Mouse (Mus musculus) kidney, adult 8-10 months (tissue): Measurements from ENCODE around the gene Rtn4ip1.
A peak's percentile ranks its signal among the peaks of the same experiment; 100 is the strongest.
"Not testable (repeated sequence)": the region's sequence is repeated elsewhere in the genome, so short reads cannot be mapped to it uniquely, and the experiment has no call there.

Experiments
- DNase-seq, 2 experiments: peaks; one replicate each; pipeline ENCODE4 v3.0.0; 2022

The Rtn4ip1 gene

GRCm38 (mm10) chr10:43901578-43902194 is at the start of gene Rtn4ip1, which contains the start of gene Qrsl1:
Gene Rtn4ip1, plus strand, starts transcription at chr10:43901807.
Gene Qrsl1, minus strand, starts transcription at chr10:43901745.
- DNase-seq = peak; percentile 94 to 95

GRCm38 (mm10) chr10:43851898-43852297 is 49.7 kb upstream of the Rtn4ip1 start:
- no peak for DNase-seq

GRCm38 (mm10) chr10:43855916-43856315 is 45.7 kb upstream of the Rtn4ip1 start:
- DNase-seq = no peak

DNA sequence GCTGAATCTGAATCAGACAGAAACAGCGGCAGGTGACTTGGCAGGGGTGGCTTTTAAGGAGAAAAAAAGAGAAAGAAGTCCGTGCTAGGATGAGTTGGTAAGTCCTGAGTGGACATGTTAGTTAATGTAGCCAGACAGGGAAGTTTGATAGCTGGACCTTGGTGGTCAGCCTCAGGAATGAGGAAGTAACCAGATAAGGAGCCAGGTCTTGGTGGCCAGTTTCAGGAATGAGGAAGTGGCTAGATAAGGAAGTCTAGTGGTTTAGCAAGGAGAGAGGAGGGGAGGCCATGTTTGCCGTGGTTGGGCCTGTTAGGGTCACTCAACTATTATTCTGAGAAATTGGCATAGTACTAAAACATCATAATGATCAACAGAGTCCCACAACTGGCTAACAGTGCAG is 45.3 kb upstream of the Rtn4ip1 start:
- no peak for DNase-seq

DNA sequence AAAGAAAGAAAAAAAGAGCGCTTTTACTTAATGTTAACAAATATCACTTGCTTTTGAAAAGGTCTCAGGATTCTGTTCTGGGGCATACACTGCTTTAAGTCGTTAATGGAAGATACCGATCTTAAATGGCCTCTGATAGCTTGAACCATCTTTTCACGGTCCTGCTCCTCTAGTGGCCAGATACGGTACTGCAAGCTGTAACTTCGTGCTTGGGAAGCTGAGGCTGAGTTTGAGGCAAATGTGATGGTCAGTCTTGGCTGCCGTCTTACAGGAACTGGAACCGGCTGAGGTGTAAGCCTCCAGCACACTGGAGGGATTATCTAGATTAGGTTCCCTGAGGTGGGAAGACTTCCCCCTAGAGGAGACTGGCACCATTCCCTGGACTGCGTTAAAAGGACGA is 30.9 kb upstream of the Rtn4ip1 start:
- DNase-seq = peak in 1 of 2 experiments; percentile 42

- DNase-seq = no peak
These were observed 30.1 kb upstream of the Rtn4ip1 start for GRCm38 (mm10) chr10:43871458-43871857.

DNA sequence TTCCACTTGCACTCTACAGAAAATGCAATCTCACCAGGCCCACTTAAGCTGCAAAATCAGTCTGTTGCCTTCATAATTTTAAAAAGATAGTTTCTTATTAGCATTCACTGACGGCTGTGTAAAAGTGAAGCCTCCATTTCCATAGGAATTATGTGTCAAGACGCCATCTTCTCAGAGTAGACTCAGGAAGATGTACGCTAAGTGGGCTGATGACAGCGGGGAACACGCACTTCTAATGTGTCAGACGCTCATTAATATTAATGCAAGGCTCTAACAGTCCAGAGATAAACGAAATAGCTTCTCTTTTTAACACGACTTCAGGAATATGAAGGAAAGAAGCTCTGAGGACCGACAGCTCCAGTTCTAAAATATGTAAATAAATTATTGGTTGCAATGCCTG is 13.9 kb upstream of the Rtn4ip1 start:
- no peak for DNase-seq

- no peak for DNase-seq
These were observed 12.6 kb upstream of the Rtn4ip1 start for GRCm38 (mm10) chr10:43888976-43889375.

DNA sequence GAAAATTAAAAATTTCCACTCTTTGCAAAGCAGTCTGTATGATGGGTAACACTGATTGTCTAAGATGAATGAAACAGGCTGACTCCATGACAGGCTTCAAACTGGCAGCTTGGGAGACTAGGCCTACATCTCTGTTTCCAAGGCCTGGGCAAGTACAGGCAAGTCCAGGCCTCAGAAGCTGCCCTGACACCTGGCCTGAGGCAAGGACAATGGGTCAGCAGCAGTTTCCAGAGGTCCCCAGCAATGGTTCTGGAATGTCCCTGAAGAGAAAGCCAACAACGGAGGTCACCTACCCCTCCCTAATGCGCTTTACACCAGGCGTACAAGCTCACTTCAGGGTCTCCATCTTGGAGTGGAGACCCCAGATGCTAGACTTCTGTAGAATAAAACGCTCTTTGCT is 8.6 kb upstream of the Rtn4ip1 start:
- DNase-seq = no peak

DNA sequence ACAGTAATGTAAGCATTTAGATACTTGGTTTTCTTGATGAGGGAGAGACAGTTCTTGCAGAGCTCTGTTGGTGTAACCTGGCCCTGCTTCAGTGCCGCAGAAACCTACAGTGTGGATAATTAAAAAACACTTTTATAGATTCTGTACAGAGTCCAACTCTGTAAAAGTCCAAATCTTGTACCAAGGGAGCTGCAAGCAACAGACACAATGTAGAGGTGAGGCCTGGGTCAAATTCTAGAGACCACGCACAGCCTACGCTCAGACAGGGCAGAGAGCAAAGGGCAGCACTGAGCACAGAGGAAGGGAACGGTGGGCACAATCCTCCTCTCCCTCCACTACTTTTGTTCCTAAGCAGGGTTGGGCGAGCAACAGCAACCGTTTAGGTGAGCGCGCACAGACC is 5.5 kb upstream of the Rtn4ip1 start:
- DNase-seq = no peak

GRCm38 (mm10) chr10:43898276-43898675 is 3.3 kb upstream of the Rtn4ip1 start:
- no peak for DNase-seq

DNA sequence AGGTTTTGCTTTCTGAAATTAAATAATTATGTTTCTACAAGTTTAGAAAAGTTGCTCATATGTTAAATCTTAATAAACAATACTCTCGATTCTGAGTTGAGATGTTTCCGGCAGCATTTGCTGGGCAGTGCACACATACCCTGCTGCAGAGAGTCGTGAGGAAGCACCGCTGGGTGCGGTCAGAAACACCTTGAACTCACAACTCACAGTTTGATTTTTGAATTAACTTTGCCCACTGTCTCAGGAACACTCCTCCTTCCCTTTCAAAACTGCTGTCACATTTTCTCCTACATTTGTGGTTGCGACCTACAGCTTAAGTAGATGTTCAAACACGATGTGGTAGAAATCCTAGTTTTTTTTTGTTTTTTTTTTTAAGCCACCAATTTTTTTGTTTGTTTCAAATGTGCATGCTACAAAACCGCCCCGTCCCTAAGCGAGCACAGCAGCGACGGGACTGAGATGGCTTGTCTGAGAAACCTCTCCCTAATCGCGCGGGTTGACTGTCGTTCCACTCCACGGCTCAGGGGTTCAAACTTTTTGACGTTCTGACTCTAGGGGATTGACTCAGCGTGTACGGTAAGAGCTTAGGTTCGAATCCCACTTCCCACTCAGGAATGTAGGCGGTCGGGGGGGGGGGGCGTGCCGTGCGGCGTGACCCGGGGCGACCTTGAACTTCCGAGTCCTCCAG is 580 bp upstream of the Rtn4ip1 start:
- DNase-seq = no peak

DNA sequence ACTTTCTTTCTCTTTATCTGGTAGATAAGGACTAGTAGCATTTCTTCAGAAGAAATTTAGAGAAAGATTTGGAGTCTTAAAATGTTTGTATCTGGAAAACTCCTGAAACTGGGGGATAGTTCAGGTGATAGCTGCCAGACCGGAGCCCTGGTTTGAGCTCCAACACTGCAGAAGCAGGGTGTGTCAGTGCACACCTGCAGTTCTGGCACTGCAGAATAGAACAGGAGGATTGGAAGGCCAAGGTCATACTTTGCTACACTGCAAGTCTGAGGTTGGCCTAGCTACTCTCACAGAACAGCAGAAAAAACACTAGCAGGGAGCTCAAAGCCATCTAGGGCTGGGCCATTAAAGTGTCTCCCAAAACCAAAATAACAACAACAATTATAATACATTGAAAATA is 3.0 kb downstream of the Rtn4ip1 start:
- no peak for DNase-seq

- DNase-seq = no peak
These were observed 8.6 kb downstream of the Rtn4ip1 start for GRCm38 (mm10) chr10:43910032-43910872.

GRCm38 (mm10) chr10:43910873-43911142 is 9.2 kb downstream of the Rtn4ip1 start:
- no peak for DNase-seq

DNA sequence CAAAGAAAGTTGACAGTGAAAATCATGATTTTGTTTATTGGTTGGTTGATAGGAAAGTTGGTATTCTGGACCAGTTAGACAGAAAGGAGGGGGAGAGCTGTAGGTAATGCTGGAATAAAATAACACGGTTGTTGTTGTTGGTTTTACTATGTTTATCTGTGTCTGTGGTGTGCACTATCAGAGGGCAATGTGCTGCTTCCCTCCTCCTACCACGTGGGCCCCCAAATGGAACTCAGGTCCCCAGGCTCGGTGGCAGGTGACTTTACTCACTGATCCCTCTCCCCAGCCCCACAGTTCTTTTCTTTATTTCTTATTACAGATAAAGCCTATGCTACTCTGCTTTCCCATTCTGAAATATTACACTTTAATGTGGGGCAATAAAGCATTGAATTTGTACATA is 10.6 kb downstream of the Rtn4ip1 start:
- no peak for DNase-seq

DNA sequence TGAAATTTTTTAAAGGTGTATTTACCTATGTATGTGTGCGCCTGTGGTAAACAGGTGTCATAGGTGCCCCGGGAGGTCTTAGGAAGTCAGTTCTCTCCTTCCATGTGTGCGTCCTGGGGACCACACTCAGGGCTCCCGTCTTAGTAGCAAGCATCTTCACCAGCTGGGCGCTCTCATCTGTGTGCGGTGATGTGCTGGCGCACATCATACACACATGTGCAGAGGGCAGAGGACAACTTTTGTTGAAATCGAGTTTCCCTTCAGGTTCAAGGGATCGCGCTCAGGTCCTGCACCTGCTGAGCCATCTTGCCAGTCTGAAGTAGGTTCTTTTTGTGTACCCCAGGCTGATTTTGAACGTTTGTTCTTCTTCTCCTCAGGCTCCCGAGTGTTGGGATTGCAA is 14.6 kb downstream of the Rtn4ip1 start:
- no peak for DNase-seq

DNA sequence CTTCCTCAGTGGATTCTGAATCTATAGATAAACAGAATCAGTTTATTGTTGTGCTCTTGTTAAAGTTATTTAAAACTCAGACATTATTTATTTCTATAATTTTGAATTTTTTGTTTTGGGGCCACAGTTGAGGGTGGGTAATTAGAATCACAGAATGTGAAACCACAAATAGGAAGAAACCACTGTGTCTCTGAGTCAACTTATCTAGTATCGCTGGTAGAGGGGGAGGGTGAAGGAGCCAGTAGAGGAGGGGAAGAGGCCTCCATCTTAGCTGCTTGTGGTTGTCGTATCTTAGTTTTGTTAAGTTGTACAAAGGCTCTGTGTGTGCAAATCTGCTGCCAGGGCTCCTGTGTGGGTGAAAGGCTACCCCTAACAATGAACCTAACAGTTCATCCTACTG is 15.1 kb downstream of the Rtn4ip1 start:
- no peak for DNase-seq

DNA sequence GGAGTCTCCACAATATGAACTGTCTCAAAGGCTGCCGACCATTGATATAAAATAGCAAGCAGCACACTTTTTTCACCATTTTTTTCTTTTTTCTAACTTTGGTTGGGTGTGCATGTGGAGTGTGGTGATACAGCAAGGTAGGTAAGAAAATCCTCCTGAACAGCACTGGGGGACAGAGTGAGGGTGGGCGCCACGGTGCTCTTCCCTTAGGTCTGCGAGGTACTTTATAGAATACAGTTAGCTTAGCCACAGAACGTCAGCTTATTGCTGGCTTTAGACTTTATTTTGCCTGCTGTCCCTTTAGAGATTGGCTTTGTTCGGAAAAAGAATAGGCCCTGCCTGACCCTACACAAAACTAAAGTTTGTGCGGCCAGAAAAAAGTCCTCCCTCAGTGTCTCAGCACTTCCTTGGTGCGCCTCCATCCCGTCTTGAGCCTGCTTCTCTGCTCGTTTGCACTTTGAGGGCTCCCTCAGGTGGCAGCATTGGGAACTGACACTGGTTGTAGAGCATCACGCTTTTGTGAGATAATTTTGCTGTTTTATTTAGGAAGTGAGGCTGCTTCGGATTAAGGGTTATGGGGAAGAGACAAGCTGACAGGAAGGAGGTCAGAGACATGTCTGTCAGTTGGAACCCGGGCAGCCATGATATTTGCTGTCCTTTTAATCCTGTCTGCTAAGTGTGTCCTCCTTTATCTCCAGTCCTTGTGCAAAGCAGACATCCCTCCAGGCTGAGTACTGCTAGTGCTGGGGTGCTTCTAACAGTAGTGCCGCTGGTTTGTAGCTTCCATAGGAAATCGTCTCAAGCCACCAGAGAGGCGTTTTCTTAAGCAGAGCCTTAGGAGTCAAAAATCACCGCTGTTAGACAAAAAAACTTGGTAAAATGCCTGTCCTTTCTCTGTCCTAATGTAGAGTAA is 17.3 kb downstream of the Rtn4ip1 start:
- peak; percentile 54 to 83 for DNase-seq

- no peak for DNase-seq
These were observed 21.5 kb downstream of the Rtn4ip1 start for GRCm38 (mm10) chr10:43923096-43923495.

- not testable (repeated sequence) for DNase-seq
These were observed 24.2 kb downstream of the Rtn4ip1 start for GRCm38 (mm10) chr10:43925776-43926175.

DNA sequence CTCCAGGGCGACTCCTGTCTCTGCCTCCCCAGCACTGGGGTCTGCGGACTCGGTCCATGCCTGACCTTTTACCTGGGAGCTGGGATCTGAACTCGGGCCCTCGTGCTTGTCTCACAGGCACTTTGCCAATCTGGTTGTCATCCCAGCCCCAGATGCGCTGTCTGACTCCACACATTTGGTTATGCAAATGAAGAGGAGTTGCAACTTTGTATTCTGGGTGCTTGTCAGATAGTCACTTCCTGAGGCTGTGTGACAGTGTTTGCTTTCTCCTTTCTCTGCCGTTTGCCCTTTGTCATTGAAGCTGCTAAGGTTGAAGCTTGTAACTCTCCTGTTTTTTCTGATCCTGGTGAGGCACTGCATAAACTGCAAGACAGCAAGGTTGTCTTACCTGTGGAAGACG is 26.1 kb downstream of the Rtn4ip1 start:
- no peak for DNase-seq

DNA sequence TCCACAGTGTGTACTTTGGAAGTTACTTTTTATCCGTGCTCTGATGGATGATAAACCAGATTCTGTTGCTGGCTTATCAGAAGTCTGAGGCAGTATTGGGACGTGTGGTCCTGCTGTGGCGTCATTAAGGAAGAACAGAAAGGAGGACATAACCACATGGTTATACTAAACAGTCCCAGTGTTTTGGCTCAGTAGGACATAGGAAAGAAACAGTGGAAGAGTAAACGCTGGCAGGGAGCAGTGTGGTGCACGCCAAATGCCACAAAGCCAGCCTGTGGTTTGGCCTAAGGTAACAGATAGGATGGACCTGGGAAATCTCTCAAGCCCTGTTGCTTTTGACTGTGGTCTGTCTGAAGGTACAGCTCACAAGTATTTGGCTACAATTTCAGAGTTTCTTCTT is 27.0 kb downstream of the Rtn4ip1 start:
- DNase-seq = no peak
